9 mouse cellular contexts compared by ENCODE assay signal in the genomic region with DNA sequence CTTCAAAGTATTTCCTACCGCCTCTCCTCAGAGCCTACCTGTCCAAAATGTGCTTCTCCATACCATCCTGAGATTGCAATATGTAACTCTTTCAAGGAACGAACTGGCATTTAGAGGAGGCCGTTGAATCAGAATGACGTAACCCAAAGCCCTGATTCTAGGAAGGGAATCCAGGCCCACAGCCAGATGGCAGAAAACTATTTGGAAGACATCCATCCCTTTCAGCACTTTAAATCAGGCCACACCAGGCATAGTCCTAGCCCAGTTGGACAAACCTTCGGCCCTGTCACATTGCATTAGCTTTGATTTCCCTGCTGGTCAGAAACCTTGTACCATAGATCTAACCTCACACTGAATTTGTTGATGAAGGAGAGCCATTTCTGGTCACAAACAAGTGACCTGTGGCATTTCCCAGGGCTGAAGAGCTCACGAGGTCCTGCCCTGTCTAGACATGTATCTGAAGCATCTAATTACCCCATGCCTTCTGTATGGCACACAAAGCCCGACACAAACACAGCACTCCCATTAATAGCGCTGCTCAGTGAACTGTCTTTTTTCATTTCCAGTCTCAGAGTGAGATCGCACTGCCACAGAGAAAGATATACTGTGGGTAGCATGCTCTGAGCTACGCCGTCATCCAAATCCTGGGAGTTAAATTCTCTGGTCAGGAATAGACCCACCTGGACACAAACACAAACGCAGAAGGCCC. TPM values are rescaled to one million over a fixed set of nuclear protein-coding genes. Genes with fewer than 3 reads are reported as not detected.
DNase-seq lines count a peak whose midpoint lies in the region; ATAC-seq lines count a peak whose summit lies in the region.
"Had no signal": no experiment of that assay in that cellular context is flagged by ENCODE, and none has a peak within 500 bp of the region (broad histone marks: within the 10 kb centered on the region; RNA-seq: fewer than 3 reads in every experiment).

No protein-coding gene starts in this region.

- WGBS in forebrain, embryonic 15.5 days = 50% methylated on average over 12 of the region's 12 CpGs
- 80% methylated on average over 12 of the region's 12 CpGs for WGBS in forebrain, embryonic 11.5 days

- H3K27ac ChIP-seq in forebrain, embryonic 15.5 days (replicated peaks) = peak overlapping the region; percentile 47
- H3K27ac ChIP-seq in forebrain, embryonic 11.5 days (ENCODE audit: low read depth, low read length) = no peak overlapping the region
- H3K27ac ChIP-seq: macrophage had no signal

- peak; percentile 83 for ATAC-seq in forebrain, embryonic 15.5 days (replicated peaks)
- no peak for ATAC-seq in forebrain, embryonic 11.5 days (replicated peaks; ENCODE audit: low FRiP score)

- no peak overlapping the region for H3K9ac ChIP-seq in forebrain, embryonic 15.5 days (replicated peaks)
- no peak overlapping the region for H3K9ac ChIP-seq in forebrain, embryonic 11.5 days (ENCODE audit: low read length)

- no peak overlapping the region for H3K4me2 ChIP-seq in forebrain, embryonic 15.5 days (replicated peaks)
- H3K4me2 ChIP-seq in forebrain, embryonic 11.5 days (ENCODE audit: low read depth, low read length, severe bottlenecking) = no peak overlapping the region

- H3K27me3 ChIP-seq in forebrain, embryonic 15.5 days = no peaks in the 10 kb centered on the region
- no peaks in the 10 kb centered on the region for H3K27me3 ChIP-seq in forebrain, embryonic 11.5 days (ENCODE audit: control insufficient read depth, insufficient read depth, low read length)

- no peaks in the 10 kb centered on the region for H3K9me3 ChIP-seq in forebrain, embryonic 15.5 days
- no peaks in the 10 kb centered on the region for H3K9me3 ChIP-seq in forebrain, embryonic 11.5 days (ENCODE audit: control insufficient read depth, low read length)

- no peaks in the 10 kb centered on the region for H3K36me3 ChIP-seq in forebrain, embryonic 15.5 days
- no peaks in the 10 kb centered on the region for H3K36me3 ChIP-seq in forebrain, embryonic 11.5 days (ENCODE audit: control insufficient read depth, insufficient read depth, low read length)

- H3K4me3 ChIP-seq in forebrain, embryonic 15.5 days = no peak overlapping the region
- no peak overlapping the region for H3K4me3 ChIP-seq in forebrain, embryonic 11.5 days (ENCODE audit: low read depth, low read length)

- no peak for DNase-seq in forebrain, embryonic 11.5 days (ENCODE audit: low spot score)
- peak; percentile 76 for DNase-seq in cerebellum, adult 18-20 months
- peak; percentile 36 for DNase-seq in gastrocnemius, postnatal 25 days
- DNase-seq in kidney, postnatal 36 days = peak; percentile 34 to 50
- peak; percentile 89 for DNase-seq in lung, postnatal 10 days
- peak; percentile 50 for DNase-seq in right cerebral cortex, postnatal 4 days
- DNase-seq in spleen, postnatal 4 days (ENCODE audit: low spot score in 2 of 2) = no peak

- peaks cover 17% of the 10 kb centered on the region for H3K4me1 ChIP-seq in forebrain, embryonic 15.5 days
- H3K4me1 ChIP-seq in forebrain, embryonic 11.5 days (replicated peaks; ENCODE audit: control insufficient read depth, insufficient read depth, low read length) = no peaks in the 10 kb centered on the region; the same call in 1 of the 2 replicates

RNA-seq across cellular contexts. Expression of a gene that starts 38.3 kb away (rescaled TPM):
- polyA plus RNA-seq in forebrain, embryonic 15.5 days (2015; fragmentation: Nextera tagmentation; extraction: Ambion mirVana) = 10.2 and 10.3 TPM in 2 replicates
- polyA plus RNA-seq in forebrain, embryonic 11.5 days (2014; fragmentation: Nextera tagmentation; extraction: Ambion mirVana) = 61.2 and 63.4 TPM in 2 replicates
- total RNA-seq in gastrocnemius, postnatal 25 days (2021) = 10 to 100 TPM in 1 of 2 experiments, 1 to 10 TPM in 1; 6.4 to 11.3 TPM

Comparison
In these comparisons a context has a peak if more than half of its experiments do, and no peak if none do; other contexts are left out.
1. DNase-seq: peak in cerebellum, adult 18-20 months (2 of 2), gastrocnemius, postnatal 25 days (single experiment), kidney, postnatal 36 days (2 of 2), lung, postnatal 10 days (single experiment) and right cerebral cortex, postnatal 4 days (single experiment); none in forebrain, embryonic 11.5 days (single experiment) and spleen, postnatal 4 days (0 of 2).